Mouse (Mus musculus) CH12.LX (cell line): Measurements from ENCODE around the gene Rpl41. TPM values are rescaled to one million over a fixed set of nuclear protein-coding genes. Genes with fewer than 3 reads are reported as not detected.

Experiments
- DNase-seq: peaks from one replicate; pipeline ENCODE4 v3.0.0-alpha.2; 2013; ENCODE audit errors: extremely low read depth
- H3K27ac ChIP-seq: 2 replicates; pipeline ENCODE4 v1.5.1; 2012; ENCODE audit warnings: low read depth, mild to moderate bottlenecking, control low read depth, moderate library complexity; ENCODE audit not compliant: insufficient read depth
- H3K27me3 ChIP-seq: replicated peaks from 2 replicates; pipeline ENCODE3; 2012; ENCODE audit warnings: inconsistent platforms
- H3K36me3 ChIP-seq, 2 experiments: replicated peaks in 1 of 2; 2 replicates each; pipeline versions ENCODE3 to v1.6.1; 2012; ENCODE audit warnings: inconsistent platforms in 1 of 2, low read length in 1 of 2, mild to moderate bottlenecking in 1 of 2, mixed read lengths in 1 of 2, moderate library complexity in 1 of 2; ENCODE audit not compliant: control insufficient read depth in 1 of 2, insufficient read depth in 1 of 2
- H3K4me1 ChIP-seq, 2 experiments: 2 replicates each; pipeline ENCODE4 v1.6.1; 2012; ENCODE audit warnings: inconsistent platforms in 1 of 2, moderate library complexity in 1 of 2; ENCODE audit not compliant: insufficient read depth in 2 of 2, control insufficient read depth in 1 of 2
- H3K4me2 ChIP-seq: 2 replicates; pipeline ENCODE4 v1.6.1; 2012; ENCODE audit warnings: low read depth, mild to moderate bottlenecking, control low read depth; ENCODE audit not compliant: poor library complexity, insufficient read depth, severe bottlenecking
- H3K4me3 ChIP-seq, 3 experiments: fragments of 150-350 bp in 1 of 3; sonication (generic) in 1 of 3; replicated peaks in 1 of 3; 2 replicates each; pipeline versions ENCODE3 to v1.5.1; 2011 to 2012; ENCODE audit warnings: low read depth in 2 of 3, low read length in 2 of 3, mild to moderate bottlenecking in 2 of 3, moderate library complexity in 2 of 3, control low read depth in 1 of 3, improper control_type of control experiment in 1 of 3, inconsistent platforms in 1 of 3, mixed read lengths in 1 of 3; ENCODE audit not compliant: poor library complexity in 1 of 3
- H3K79me2 ChIP-seq: replicated peaks from 2 replicates; pipeline ENCODE4 v1.6.1; 2012; ENCODE audit warnings: mild to moderate bottlenecking, moderate library complexity; ENCODE audit not compliant: control insufficient read depth, poor library complexity, insufficient read depth, severe bottlenecking; ENCODE audit errors: extremely low read depth
- H3K9ac ChIP-seq: 2 replicates; pipeline ENCODE4 v1.6.1; 2012; ENCODE audit warnings: low read depth, mild to moderate bottlenecking, control low read depth, moderate library complexity; ENCODE audit not compliant: insufficient read depth
- H3K9me3 ChIP-seq: replicated peaks from 2 replicates; pipeline ENCODE3; 2012; ENCODE audit warnings: low read length, inconsistent platforms, mixed read lengths
- BHLHE40 ChIP-seq: IDR thresholded peaks from 2 replicates; pipeline ENCODE4 v1.6.1; 2011; ENCODE audit warnings: mild to moderate bottlenecking, low read depth, low read length, improper control_type of control experiment
- CHD1 ChIP-seq: IDR thresholded peaks from 2 replicates; pipeline ENCODE4 v1.6.1; 2012; ENCODE audit warnings: low read depth, low read length, improper control_type of control experiment, inconsistent platforms
- CTCF ChIP-seq, 2 experiments: IDR thresholded peaks in 1 of 2; conservative IDR thresholded peaks in 1 of 2; 2 replicates each; pipeline ENCODE4 v1.5.1; 2011 to 2012; ENCODE audit warnings: low read depth in 2 of 2, low read length in 2 of 2, improper control_type of control experiment in 1 of 2, inconsistent platforms in 1 of 2, mild to moderate bottlenecking in 1 of 2, moderate library complexity in 1 of 2
- E2F4 ChIP-seq: IDR thresholded peaks from 2 replicates; pipeline ENCODE4 v1.6.1; 2011; ENCODE audit warnings: low read depth, low read length, improper control_type of control experiment; ENCODE audit not compliant: insufficient replicate concordance
- ELF1 ChIP-seq: IDR thresholded peaks from 2 replicates; pipeline ENCODE4 v1.6.1; 2014; ENCODE audit warnings: low read depth, mild to moderate bottlenecking, inconsistent platforms, low read length, improper control_type of control experiment
- ETS1 ChIP-seq: conservative IDR thresholded peaks from 2 replicates; pipeline ENCODE4 v1.6.1; 2012; ENCODE audit warnings: low read depth, mild to moderate bottlenecking, inconsistent platforms, low read length, improper control_type of control experiment, moderate library complexity
- GABPA ChIP-seq: IDR thresholded peaks from 2 replicates; pipeline ENCODE4 v1.6.1; 2012; ENCODE audit warnings: low read depth, low read length, improper control_type of control experiment, inconsistent platforms; ENCODE audit not compliant: insufficient replicate concordance
- HCFC1 ChIP-seq: IDR thresholded peaks from 2 replicates; pipeline ENCODE4 v1.6.1; 2012; ENCODE audit warnings: low read depth, mild to moderate bottlenecking, inconsistent platforms, low read length, improper control_type of control experiment
- JUN ChIP-seq: IDR thresholded peaks from 2 replicates; pipeline ENCODE4 v1.6.1; 2011; ENCODE audit warnings: low read depth, mild to moderate bottlenecking, low read length, improper control_type of control experiment, moderate library complexity; ENCODE audit not compliant: insufficient read depth
- MAFK ChIP-seq: IDR thresholded peaks from 2 replicates; pipeline ENCODE4 v1.6.1; 2011; ENCODE audit warnings: low read length, improper control_type of control experiment; ENCODE audit not compliant: insufficient replicate concordance
- MEF2A ChIP-seq: IDR thresholded peaks from 2 replicates; pipeline ENCODE4 v1.6.1; 2014; ENCODE audit warnings: low read depth, mild to moderate bottlenecking, inconsistent platforms, low read length, improper control_type of control experiment, borderline replicate concordance
- MXI1 ChIP-seq: IDR thresholded peaks from 2 replicates; pipeline ENCODE4 v1.6.1; 2011; ENCODE audit warnings: mild to moderate bottlenecking, low read depth, low read length, improper control_type of control experiment
- MYC ChIP-seq: IDR thresholded peaks from 2 replicates; pipeline ENCODE4 v1.6.1; 2011; ENCODE audit warnings: low read depth, mild to moderate bottlenecking, improper control_type of control experiment, low read length
- NRF1 ChIP-seq: IDR thresholded peaks from 2 replicates; pipeline ENCODE4 v1.6.1; 2014; ENCODE audit warnings: low read depth, mild to moderate bottlenecking, inconsistent platforms, low read length, improper control_type of control experiment, moderate library complexity
- POLR2AphosphoS2 ChIP-seq: IDR thresholded peaks from 2 replicates; pipeline ENCODE4 v1.6.1; 2011; ENCODE audit warnings: low read depth, low read length, improper control_type of control experiment
- RAD21 ChIP-seq: IDR thresholded peaks from 2 replicates; pipeline ENCODE4 v1.6.1; 2011; ENCODE audit warnings: low read depth, mild to moderate bottlenecking, low read length, improper control_type of control experiment, moderate library complexity
- RCOR1 ChIP-seq: conservative IDR thresholded peaks from 2 replicates; pipeline ENCODE4 v1.6.1; 2012; ENCODE audit warnings: low read depth, mild to moderate bottlenecking, inconsistent platforms, low read length, improper control_type of control experiment
- SIN3A ChIP-seq: IDR thresholded peaks from 2 replicates; pipeline ENCODE4 v1.6.1; 2012; ENCODE audit warnings: low read length, improper control_type of control experiment, inconsistent platforms
- TCF12 ChIP-seq: IDR thresholded peaks from 2 replicates; pipeline ENCODE4 v1.6.1; 2014; ENCODE audit warnings: low read depth, mild to moderate bottlenecking, inconsistent platforms, low read length, improper control_type of control experiment
- UBTF ChIP-seq: IDR thresholded peaks from 2 replicates; pipeline ENCODE4 v1.6.1; 2012; ENCODE audit warnings: low read depth, mild to moderate bottlenecking, inconsistent platforms, low read length, improper control_type of control experiment, moderate library complexity
- USF2 ChIP-seq: conservative IDR thresholded peaks from 2 replicates; pipeline ENCODE4 v1.6.1; 2011; ENCODE audit warnings: low read depth, low read length, improper control_type of control experiment
- ZC3H11A ChIP-seq: IDR thresholded peaks from 2 replicates; pipeline ENCODE4 v1.6.1; 2012; ENCODE audit warnings: low read depth, mild to moderate bottlenecking, inconsistent platforms, low read length, improper control_type of control experiment
- ZKSCAN1 ChIP-seq: IDR thresholded peaks from 2 replicates; pipeline ENCODE4 v1.6.1; 2012; ENCODE audit warnings: low read depth, inconsistent platforms, low read length, improper control_type of control experiment, borderline replicate concordance
- ZMIZ1 ChIP-seq: IDR thresholded peaks from 2 replicates; pipeline ENCODE4 v1.6.1; 2012; ENCODE audit warnings: low read depth, mild to moderate bottlenecking, inconsistent platforms, low read length, improper control_type of control experiment
- dilution Hi-C: fragments of 300-500 bp; cut with MboI; formaldehyde crosslinking; loops from 2 replicates; pipeline ENCODE4 v1.14.3; 2020; ENCODE audit warnings: low sequenced_read_pairs; ENCODE audit not compliant: extremely low pct_unique_long_range_greater_than_20kb, extremely low pct_ligation_motif_present
- in situ Hi-C: fragments of 300-500 bp; cut with MboI; formaldehyde crosslinking; loops from 3 replicates; pipeline ENCODE4 v1.14.3; 2019; ENCODE audit warnings: low sequenced_read_pairs, low pct_ligation_motif_present, low pct_unique_long_range_greater_than_20kb, mixed read lengths
- polyA plus RNA-seq: library from polyadenylated mRNA; unstranded; fragments of >175 nt; gene quantifications from 2 replicates; pipeline ENCODE4 v1.2.1, GENCODE M21; 2012; ENCODE audit warnings: low read depth; ENCODE audit not compliant: insufficient read length
- total RNA-seq, 2 experiments: library from RNA; depleted of rRNA; stranded (reverse); fragments of 300-350 nt in 1 of 2; fragments of >200 nt in 1 of 2; gene quantifications; 2 replicates each; pipeline ENCODE4 v1.2.3; 2012 to 2014

Rpl41 gene
- total and polyA plus RNA-seq, 3 experiments, result 2,709 to 8,549 (median 8,065) TPM

DNA sequence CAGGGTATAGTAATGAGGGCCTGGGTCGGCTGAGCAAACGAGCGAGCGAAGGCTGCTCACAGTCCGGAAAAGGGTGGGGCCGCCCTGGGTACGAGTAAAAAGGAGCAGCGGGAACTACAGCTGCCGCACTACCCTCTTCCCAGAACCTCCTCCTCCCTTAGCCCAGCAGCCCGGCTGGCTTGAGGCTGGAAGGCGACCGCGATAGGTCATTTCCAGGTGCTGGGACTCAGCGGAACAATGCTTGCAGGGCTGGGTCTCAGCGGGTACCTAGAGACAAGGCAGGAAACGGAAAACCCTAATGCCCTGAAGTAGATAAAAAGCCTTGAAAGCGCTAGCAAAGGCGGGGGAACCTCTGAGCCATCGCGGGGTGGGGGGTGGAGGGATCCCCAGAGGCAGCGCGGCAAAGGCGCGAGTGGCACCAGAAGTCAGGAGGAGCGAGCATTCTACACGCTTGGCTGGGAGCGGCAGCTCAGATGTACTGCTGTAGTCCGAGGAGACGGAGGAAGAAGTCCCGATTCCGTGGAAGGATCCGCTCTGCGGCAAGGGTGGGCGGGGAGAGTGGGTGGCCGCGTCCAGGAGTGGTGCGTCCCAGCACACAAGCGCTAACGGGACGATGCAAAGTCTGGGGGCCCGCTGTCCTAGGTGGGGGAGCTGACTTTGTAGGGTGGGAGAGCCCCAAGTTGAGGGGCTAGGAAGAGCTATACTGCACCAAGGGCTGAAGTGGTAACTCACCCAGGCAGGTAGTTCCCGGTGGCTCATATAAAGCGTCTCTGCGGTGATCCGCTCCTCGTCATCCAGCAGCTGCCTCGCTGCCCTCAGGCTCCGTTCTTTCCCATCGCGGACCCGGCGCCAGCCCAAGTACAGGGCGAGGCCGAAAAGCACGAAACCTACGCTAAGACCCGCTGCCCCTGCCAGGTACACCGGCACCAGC is 24.1 kb downstream of the Rpl41 start:
- TF ChIP-seq JUN (no peak), SIN3A (peak; percentile 54), RAD21 (no peak), USF2 (no peak), ZMIZ1 (no peak), ELF1 (0 out of 2 replicates have a peak, but pooled peaks have one; percentile 10), HCFC1 (no peak; the same call in 1 of the 2 replicates), BHLHE40 (no peak), GABPA (no peak), E2F4 (no peak), ETS1 (no peak), MXI1 (peak; percentile 55), ZC3H11A (no peak), MAFK (no peak), ZKSCAN1 (no peak), UBTF (peak; percentile 76; the same call in 1 of the 2 replicates), CHD1 (no peak), TCF12 (0 out of 2 replicates have a peak, but pooled peaks have one; percentile 15), POLR2AphosphoS2 (no peak), NRF1 (no peak), MEF2A (no peak), RCOR1 (no peak), CTCF (conservative IDR thresholded peaks at IDR 0.05 in 1 of 2, IDR thresholded peaks at IDR 0.05 in 1 of 2; ENCODE audit: low read depth in 2 of 2, low read length in 2 of 2) (no peak), MYC (no peak)
- H3K4me1 ChIP-seq, result peaks cover 0 to 21% of the 10 kb centered on the region in 2 experiments; a peak in 2 of 4 replicates
- peak overlapping the region; percentile 29 for H3K4me2 ChIP-seq
- in situ Hi-C loops (no loop called here), dilution Hi-C loops (no loop called here)
- peak overlapping the region; percentile 71 for H3K9ac ChIP-seq
- H3K9me3 ChIP-seq, result no peaks in the 10 kb centered on the region
- H3K27ac ChIP-seq, result peak overlapping the region; percentile 51
- peak overlapping the region; percentile 86 to 92 (median 86) for H3K4me3 ChIP-seq
- no peaks in the 10 kb centered on the region for H3K27me3 ChIP-seq
- H3K36me3 ChIP-seq, result peaks cover 26 to 30% of the 10 kb centered on the region in 2 experiments
- H3K79me2 ChIP-seq, result no peaks in the 10 kb centered on the region
- peak; percentile 41 for DNase-seq
